Mouse (Mus musculus) midbrain, embryonic 13.5 days (tissue): ENCODE measurements around the gene Srpr. TPM values are rescaled to one million over a fixed set of nuclear protein-coding genes. Genes with fewer than 3 reads are reported as not detected.

Experiments used
- ATAC-seq: fragments of 200-750 bp; cut with Nextera tagmentation; 2 replicates; pipeline ENCODE4 v1.8.0; 2017; ENCODE audit warnings: mild to moderate bottlenecking, moderate TSS enrichment, moderate library complexity
- H3K27ac ChIP-seq: fragments of 300-500 bp; sonication (generic); 2 replicates; pipeline ENCODE4 v1.5.1; 2015; ENCODE audit warnings: inconsistent platforms, mild to moderate bottlenecking, moderate library complexity
- H3K27me3 ChIP-seq: fragments of 300-500 bp; sonication (generic); 2 replicates; pipeline ENCODE4 v1.6.1; 2015; ENCODE audit warnings: mild to moderate bottlenecking, inconsistent platforms
- H3K36me3 ChIP-seq: fragments of 300-500 bp; sonication (generic); 2 replicates; pipeline ENCODE4 v1.6.1; 2015; ENCODE audit warnings: mild to moderate bottlenecking, inconsistent platforms
- H3K4me1 ChIP-seq: fragments of 300-500 bp; sonication (generic); replicated peaks from 2 replicates; pipeline ENCODE4 v1.6.1; 2015; ENCODE audit warnings: inconsistent platforms
- H3K4me2 ChIP-seq: fragments of 300-500 bp; sonication (generic); replicated peaks from 2 replicates; pipeline ENCODE4 v1.6.1; 2015; ENCODE audit warnings: moderate library complexity, mild to moderate bottlenecking, inconsistent platforms
- H3K4me3 ChIP-seq: fragments of 300-500 bp; sonication (generic); replicated peaks from 2 replicates; pipeline ENCODE4 v1.5.1; 2015; ENCODE audit warnings: mild to moderate bottlenecking, inconsistent platforms
- H3K9ac ChIP-seq: fragments of 300-500 bp; sonication (generic); replicated peaks from 2 replicates; pipeline ENCODE4 v1.6.1; 2015; ENCODE audit warnings: mild to moderate bottlenecking, inconsistent platforms
- H3K9me3 ChIP-seq: fragments of 300-500 bp; sonication (generic); 2 replicates; pipeline ENCODE4 v1.6.1; 2016; ENCODE audit warnings: mild to moderate bottlenecking, inconsistent platforms
- WGBS: fragments of 180-500 bp; shearing (Covaris S2); methylation state at CpG from one replicate; pipeline ENCODE4 v1.1.7; 2015; 5-methylcytosine and 5-hydroxymethylcytosine counted together
- polyA plus RNA-seq: library from polyadenylated mRNA; unstranded; fragments of >200 nt; fragmentation: Nextera tagmentation; extraction: Ambion mirVana; gene quantifications from 2 replicates; pipeline ENCODE4 v1.2.1, GENCODE M21; 2015

The Srpr gene
- polyA plus RNA-seq, 1 experiment from 2014 or later = 69.9 TPM

GRCm38 (mm10) chr9:35166798-35167635 is 33.0 kb upstream of the Srpr start:
- H3K4me1 ChIP-seq = peaks cover 19% of the 10 kb centered on the region
- H3K4me3 ChIP-seq = no peak overlapping the region
- H3K27me3 ChIP-seq = no peaks in the 10 kb centered on the region
- peak; percentile 77 for ATAC-seq
- peaks cover 26% of the 10 kb centered on the region for H3K36me3 ChIP-seq
- no peaks in the 10 kb centered on the region for H3K9me3 ChIP-seq
- no peak overlapping the region; the same call in 1 of the 2 replicates for H3K4me2 ChIP-seq
- 14% methylated on average over 9 of the region's 9 CpGs for WGBS
- peak overlapping the region; percentile 52; the same call in 1 of the 2 replicates for H3K27ac ChIP-seq
- H3K9ac ChIP-seq = no peak overlapping the region

GRCm38 (mm10) chr9:35170071-35170470 is 29.9 kb upstream of the Srpr start:
- H3K9ac ChIP-seq = no peak overlapping the region
- no peak for ATAC-seq
- no peaks in the 10 kb centered on the region for H3K9me3 ChIP-seq
- no peak overlapping the region for H3K27ac ChIP-seq
- WGBS = 95% methylated on average over 7 of the region's 7 CpGs
- no peak overlapping the region for H3K4me3 ChIP-seq
- H3K36me3 ChIP-seq = peaks cover 20% of the 10 kb centered on the region
- H3K27me3 ChIP-seq = no peaks in the 10 kb centered on the region
- H3K4me2 ChIP-seq = no peak overlapping the region
- peaks cover 27% of the 10 kb centered on the region for H3K4me1 ChIP-seq

- H3K4me1 ChIP-seq = peaks cover 13% of the 10 kb centered on the region
- WGBS = 96% methylated on average over 1 of the region's 1 CpGs
- H3K27ac ChIP-seq = no peak overlapping the region
- no peak overlapping the region for H3K4me3 ChIP-seq
- no peaks in the 10 kb centered on the region for H3K9me3 ChIP-seq
- no peak overlapping the region for H3K4me2 ChIP-seq
- ATAC-seq = no peak
- no peak overlapping the region for H3K9ac ChIP-seq
- peaks cover 20% of the 10 kb centered on the region for H3K36me3 ChIP-seq
- H3K27me3 ChIP-seq = no peaks in the 10 kb centered on the region
Measured at GRCm38 (mm10) chr9:35173331-35173730, 26.6 kb upstream of the Srpr start.

GRCm38 (mm10) chr9:35175251-35176123 is 24.5 kb upstream of the Srpr start, which contains the start of gene Dcps:
Dcps (minus strand) TSS chr9:35176061.
- Histone ChIP-seq H3K4me2 (peak within 1 kb of the TSS; percentile 58), H3K9me3 (no peaks in the 10 kb centered on the region)
- WGBS = under 1% methylated on average over 38 of the region's 38 CpGs

GRCm38 (mm10) chr9:35176124-35176659 is 23.8 kb upstream of the Srpr start:
- 48% methylated on average over 14 of the region's 14 CpGs for WGBS
- Histone ChIP-seq H3K4me3 (peak overlapping the region; percentile 61), H3K9me3 (no peaks in the 10 kb centered on the region), H3K27ac (no peak overlapping the region), H3K4me1 (peaks cover 13% of the 10 kb centered on the region), H3K4me2 (peak overlapping the region; percentile 58), H3K36me3 (no peaks in the 10 kb centered on the region), H3K9ac (no peak overlapping the region; the same call in 1 of the 2 replicates), H3K27me3 (no peaks in the 10 kb centered on the region)
- peak; percentile 62 for ATAC-seq

More at GRCm38 (mm10) chr9:35175251-35176123, 24.5 kb upstream of the Srpr start, which contains the start of gene Dcps:
- Histone ChIP-seq H3K27ac (peak within 1 kb of the TSS; percentile 87), H3K9ac (peak within 1 kb of the TSS; percentile 67), H3K36me3 (peaks cover 6% of the 10 kb centered on the region), H3K27me3 (no peaks in the 10 kb centered on the region), H3K4me3 (peak within 1 kb of the TSS; percentile 61), H3K4me1 (peaks cover 13% of the 10 kb centered on the region)
- peak; percentile 99 for ATAC-seq

- no peaks in the 10 kb centered on the region for H3K9me3 ChIP-seq
- no peaks in the 10 kb centered on the region for H3K4me1 ChIP-seq
- H3K36me3 ChIP-seq = 0 out of 2 replicates have a peak, but pooled peaks cover 4% of the 10 kb centered on the region
- no peaks in the 10 kb centered on the region for H3K27me3 ChIP-seq
- 83% methylated on average over 2 of the region's 2 CpGs for WGBS
- no peak overlapping the region for H3K9ac ChIP-seq
- no peak overlapping the region for H3K4me2 ChIP-seq
- H3K27ac ChIP-seq = no peak overlapping the region
- H3K4me3 ChIP-seq = no peak overlapping the region
- ATAC-seq = no peak
Measured at GRCm38 (mm10) chr9:35182832-35183231, 17.1 kb upstream of the Srpr start.

GRCm38 (mm10) chr9:35183359-35183758 is 16.6 kb upstream of the Srpr start:
- 70% methylated on average over 5 of the region's 5 CpGs for WGBS
- no peak overlapping the region for H3K4me3 ChIP-seq
- H3K9me3 ChIP-seq = no peaks in the 10 kb centered on the region
- peaks cover 7% of the 10 kb centered on the region; the same call in 1 of the 2 replicates for H3K36me3 ChIP-seq
- H3K9ac ChIP-seq = no peak overlapping the region
- no peak for ATAC-seq
- H3K27me3 ChIP-seq = no peaks in the 10 kb centered on the region
- no peak overlapping the region for H3K27ac ChIP-seq
- H3K4me2 ChIP-seq = no peak overlapping the region
- no peaks in the 10 kb centered on the region for H3K4me1 ChIP-seq

- H3K4me3 ChIP-seq = no peak overlapping the region
- no peaks in the 10 kb centered on the region for H3K4me1 ChIP-seq
- H3K9ac ChIP-seq = no peak overlapping the region
- H3K27ac ChIP-seq = no peak overlapping the region
- 87% methylated on average over 4 of the region's 4 CpGs for WGBS
- no peaks in the 10 kb centered on the region for H3K9me3 ChIP-seq
- no peaks in the 10 kb centered on the region for H3K27me3 ChIP-seq
- H3K4me2 ChIP-seq = no peak overlapping the region
- ATAC-seq = no peak
- H3K36me3 ChIP-seq = peaks cover 20% of the 10 kb centered on the region; the same call in 1 of the 2 replicates
Measured at GRCm38 (mm10) chr9:35186430-35186829, 13.5 kb upstream of the Srpr start.

- Histone ChIP-seq H3K27me3 (no peaks in the 10 kb centered on the region), H3K27ac (no peak overlapping the region), H3K4me3 (no peak overlapping the region), H3K9me3 (no peaks in the 10 kb centered on the region), H3K4me1 (no peaks in the 10 kb centered on the region), H3K9ac (no peak overlapping the region), H3K4me2 (no peak overlapping the region), H3K36me3 (peaks cover 20% of the 10 kb centered on the region; the same call in 1 of the 2 replicates)
- no peak for ATAC-seq
- WGBS = 91% methylated on average over 10 of the region's 10 CpGs
Measured at GRCm38 (mm10) chr9:35187351-35187903, 12.5 kb upstream of the Srpr start.

GRCm38 (mm10) chr9:35188700-35189099 is 11.3 kb upstream of the Srpr start:
- peak; percentile 49 for ATAC-seq
- no peak overlapping the region for H3K4me3 ChIP-seq
- WGBS = 76% methylated on average over 22 of the region's 22 CpGs
- no peak overlapping the region for H3K4me2 ChIP-seq
- no peaks in the 10 kb centered on the region for H3K9me3 ChIP-seq
- no peak overlapping the region for H3K9ac ChIP-seq
- H3K36me3 ChIP-seq = peaks cover 20% of the 10 kb centered on the region; the same call in 1 of the 2 replicates
- H3K4me1 ChIP-seq = peaks cover 5% of the 10 kb centered on the region
- no peaks in the 10 kb centered on the region for H3K27me3 ChIP-seq
- no peak overlapping the region for H3K27ac ChIP-seq

- no peaks in the 10 kb centered on the region for H3K9me3 ChIP-seq
- H3K27me3 ChIP-seq = no peaks in the 10 kb centered on the region
- peaks cover 16% of the 10 kb centered on the region; the same call in 1 of the 2 replicates for H3K36me3 ChIP-seq
- no peak overlapping the region for H3K9ac ChIP-seq
- 0 out of 2 replicates have a peak overlapping the region, but pooled peaks have one; percentile 14 for H3K27ac ChIP-seq
- 75% methylated on average over 11 of the region's 11 CpGs for WGBS
- ATAC-seq = no peak
- no peak overlapping the region for H3K4me3 ChIP-seq
- H3K4me2 ChIP-seq = no peak overlapping the region
- H3K4me1 ChIP-seq = peaks cover 5% of the 10 kb centered on the region
Measured at GRCm38 (mm10) chr9:35192983-35193542, 6.9 kb upstream of the Srpr start.
